Mouse (Mus musculus) c-Kit-positive CD71-negative TER-119-negative erythroid progenitor cells, embryonic 14.5 days (primary cell): ENCODE results near the gene Mrpl4.
A peak's percentile ranks its signal among the peaks of the same experiment; 100 is the strongest.

ENCODE experiments used
- DNase-seq: peaks from one replicate; pipeline ENCODE4 v3.0.0-alpha.2; 2013; ENCODE audit warnings: low read depth

Gene Mrpl4

DNA sequence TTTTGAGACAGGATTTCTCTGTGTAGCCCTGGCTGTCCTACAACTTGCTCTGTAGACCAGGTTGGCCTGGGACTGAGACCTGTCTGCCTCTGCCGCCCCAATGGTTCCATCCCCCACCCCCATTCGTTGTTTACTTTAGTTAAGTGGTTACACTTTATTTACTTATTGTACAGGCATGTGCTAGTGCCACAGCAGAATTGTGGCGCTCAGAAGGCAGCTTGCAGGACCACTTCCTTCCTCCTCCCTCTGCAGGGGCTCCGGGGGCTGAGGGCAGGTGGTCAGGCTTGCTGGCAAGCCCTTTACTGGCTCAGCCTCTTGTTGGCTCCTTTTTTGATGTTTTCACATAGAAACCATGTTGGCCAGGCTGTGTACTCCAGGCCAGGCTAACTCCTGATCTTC, 14.6 kb downstream of the Mrpl4 start:
- no peak for DNase-seq

DNA sequence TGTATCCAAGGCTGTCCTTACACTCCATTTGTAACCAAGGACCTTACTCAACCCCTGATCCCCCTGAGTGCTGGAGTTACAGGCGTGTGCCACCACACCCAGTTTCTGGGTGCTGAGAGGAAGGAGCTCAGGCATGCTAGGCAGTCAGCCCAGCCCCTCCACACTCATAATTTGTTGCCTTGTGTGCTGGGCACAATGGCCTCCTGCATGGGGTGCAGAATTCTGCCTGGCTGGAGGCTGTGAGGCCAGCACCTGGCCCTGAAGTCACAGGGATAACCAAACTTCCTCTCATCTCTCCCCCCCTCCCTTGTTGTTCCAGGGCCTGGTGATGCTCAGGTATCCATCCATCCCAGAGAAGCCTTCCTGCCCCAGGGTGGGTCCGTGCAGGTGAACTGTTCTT, 16.1 kb downstream of the Mrpl4 start:
- no peak for DNase-seq

DNA sequence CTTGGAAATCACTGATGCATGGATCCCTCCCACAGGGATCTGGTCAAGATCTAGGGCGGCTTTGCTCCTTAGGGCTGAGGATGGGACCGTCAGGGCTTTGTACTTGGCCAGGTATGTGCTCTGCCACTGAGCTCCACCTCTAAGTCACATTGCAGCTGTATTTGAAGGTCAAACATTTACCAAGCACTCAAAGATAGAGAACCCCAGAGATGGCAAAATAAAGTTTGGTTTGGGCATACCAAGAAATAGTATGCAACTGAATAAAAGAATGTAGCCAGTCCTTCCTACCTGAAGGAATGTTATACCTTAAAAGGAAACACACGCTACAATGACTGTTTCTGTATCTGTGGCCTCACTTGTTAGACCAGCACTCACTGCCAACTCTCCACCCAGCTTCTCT, 18.8 kb downstream of the Mrpl4 start:
- no peak for DNase-seq

DNA sequence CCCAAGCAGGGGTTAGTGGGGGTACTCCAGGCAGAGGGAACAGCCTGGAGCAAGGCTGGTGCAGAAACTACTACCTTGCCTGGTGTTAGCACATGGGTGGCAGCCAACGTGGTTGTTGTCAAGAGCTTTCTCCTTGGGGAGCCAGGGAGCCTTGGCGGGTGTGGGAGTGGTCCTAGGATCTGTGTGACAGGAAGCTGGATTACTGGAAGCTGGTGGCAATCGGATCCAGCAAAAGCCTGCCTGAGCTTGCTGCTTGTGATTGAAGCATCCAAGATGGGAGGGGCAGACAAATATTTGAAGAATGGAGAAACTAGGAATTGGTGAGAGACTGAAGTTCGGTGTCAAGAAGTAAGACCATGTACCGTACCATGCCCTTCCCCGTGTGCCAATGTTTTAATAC, 19.8 kb downstream of the Mrpl4 start:
- DNase-seq, result no peak

DNA sequence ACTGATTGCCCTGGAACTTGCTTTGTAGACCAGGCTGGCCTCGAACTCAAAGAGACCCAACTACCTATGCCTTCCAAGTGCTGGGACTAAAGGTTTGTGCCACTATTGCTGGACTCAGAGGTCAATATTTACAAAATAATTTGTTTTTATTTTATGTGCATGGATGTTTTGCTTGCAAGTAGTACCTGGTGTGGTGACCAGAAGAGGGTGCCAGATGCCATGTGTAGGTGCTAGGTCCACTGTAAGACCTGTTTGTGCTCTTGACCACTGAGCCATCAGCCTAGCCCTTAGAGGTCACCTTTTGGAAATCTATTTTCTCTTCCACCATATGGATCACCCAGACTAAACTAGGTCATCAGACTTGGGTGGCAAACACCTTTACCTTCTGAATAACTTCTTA, 20.2 kb downstream of the Mrpl4 start:
- DNase-seq, result no peak

DNA sequence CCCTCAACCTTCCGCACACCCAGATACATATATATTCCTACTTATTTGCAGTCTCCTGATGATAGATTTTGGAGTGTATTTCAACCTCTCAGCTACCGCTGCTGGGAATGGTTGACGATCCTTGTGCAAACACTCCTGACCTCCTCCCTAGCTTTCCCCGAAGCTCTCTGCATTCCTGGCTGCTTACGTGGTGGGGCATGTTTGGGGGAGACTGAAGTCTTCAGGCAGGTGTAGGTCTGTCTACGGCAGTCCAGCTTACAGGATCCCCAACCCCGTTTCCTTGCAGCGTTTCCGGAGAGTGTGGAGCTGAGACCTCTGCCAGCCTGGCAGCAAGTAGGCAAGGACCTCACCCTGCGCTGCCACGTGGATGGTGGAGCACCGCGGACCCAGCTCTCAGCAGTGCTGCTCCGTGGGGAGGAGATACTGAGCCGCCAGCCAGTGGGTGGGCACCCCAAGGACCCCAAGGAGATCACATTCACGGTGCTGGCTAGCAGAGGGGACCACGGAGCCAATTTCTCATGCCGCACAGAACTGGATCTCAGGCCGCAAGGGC, 22.8 kb downstream of the Mrpl4 start:
- DNase-seq, result no peak

DNA sequence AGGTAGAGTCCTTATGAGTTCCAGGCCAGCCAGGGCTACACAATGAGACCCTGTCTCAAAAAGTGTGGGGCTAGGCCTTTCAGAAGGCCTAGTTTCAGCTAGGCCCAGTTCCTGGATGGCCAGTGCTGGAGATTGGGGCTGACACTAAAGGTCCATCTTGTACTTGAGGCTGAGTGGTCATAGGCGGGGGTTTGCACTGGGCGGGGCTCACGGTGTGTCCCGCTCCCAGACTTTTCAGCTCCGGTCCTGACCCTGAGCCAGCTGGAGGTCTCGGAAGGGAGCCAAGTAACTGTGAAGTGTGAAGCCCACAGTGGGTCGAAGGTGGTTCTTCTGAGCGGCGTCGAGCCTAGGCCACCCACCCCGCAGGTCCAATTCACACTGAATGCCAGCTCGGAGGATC, 24.3 kb downstream of the Mrpl4 start:
- no peak for DNase-seq

DNA sequence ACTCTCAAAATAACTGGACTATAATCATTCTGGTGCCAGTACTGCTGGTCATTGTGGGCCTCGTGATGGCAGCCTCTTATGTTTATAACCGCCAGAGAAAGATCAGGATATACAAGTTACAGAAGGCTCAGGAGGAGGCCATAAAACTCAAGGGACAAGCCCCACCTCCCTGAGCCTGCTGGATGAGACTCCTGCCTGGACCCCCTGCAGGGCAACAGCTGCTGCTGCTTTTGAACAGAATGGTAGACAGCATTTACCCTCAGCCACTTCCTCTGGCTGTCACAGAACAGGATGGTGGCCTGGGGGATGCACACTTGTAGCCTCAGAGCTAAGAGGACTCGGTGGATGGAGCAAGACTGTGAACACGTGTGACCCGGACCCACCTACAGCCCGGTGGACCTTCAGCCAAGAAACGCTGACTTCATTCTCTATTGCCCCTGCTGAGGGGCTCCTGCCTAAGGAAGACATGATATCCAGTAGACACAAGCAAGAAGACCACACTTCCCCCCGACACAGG, 25.3 kb downstream of the Mrpl4 start:
- DNase-seq, result no peak

DNA sequence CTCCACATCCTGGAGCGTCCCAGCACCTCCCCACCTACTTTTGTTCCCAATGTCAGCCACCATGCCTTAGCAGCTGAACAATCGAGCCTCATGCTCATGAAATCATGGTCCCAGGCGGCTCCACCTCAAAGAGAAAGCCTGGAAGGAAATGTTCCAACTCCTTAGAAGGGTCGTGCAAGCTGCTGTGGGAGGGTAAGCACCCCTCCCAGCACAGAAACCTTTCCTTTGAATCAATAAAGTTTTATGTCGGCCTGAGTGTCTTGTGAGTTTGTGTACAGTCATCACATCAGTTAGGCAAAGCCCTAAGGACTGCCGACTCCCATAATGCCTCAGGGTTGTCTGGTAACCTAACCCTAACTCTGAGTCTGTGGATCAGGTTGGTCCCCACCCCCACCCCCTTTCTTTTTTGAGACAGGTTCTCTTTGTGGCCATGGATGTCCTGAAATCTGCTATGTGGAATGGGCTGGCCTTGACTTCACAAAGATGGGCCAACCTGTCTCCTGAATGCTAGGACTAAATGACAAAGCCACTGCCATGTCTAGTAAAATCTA, 26.1 kb downstream of the Mrpl4 start:
- no peak for DNase-seq

DNA sequence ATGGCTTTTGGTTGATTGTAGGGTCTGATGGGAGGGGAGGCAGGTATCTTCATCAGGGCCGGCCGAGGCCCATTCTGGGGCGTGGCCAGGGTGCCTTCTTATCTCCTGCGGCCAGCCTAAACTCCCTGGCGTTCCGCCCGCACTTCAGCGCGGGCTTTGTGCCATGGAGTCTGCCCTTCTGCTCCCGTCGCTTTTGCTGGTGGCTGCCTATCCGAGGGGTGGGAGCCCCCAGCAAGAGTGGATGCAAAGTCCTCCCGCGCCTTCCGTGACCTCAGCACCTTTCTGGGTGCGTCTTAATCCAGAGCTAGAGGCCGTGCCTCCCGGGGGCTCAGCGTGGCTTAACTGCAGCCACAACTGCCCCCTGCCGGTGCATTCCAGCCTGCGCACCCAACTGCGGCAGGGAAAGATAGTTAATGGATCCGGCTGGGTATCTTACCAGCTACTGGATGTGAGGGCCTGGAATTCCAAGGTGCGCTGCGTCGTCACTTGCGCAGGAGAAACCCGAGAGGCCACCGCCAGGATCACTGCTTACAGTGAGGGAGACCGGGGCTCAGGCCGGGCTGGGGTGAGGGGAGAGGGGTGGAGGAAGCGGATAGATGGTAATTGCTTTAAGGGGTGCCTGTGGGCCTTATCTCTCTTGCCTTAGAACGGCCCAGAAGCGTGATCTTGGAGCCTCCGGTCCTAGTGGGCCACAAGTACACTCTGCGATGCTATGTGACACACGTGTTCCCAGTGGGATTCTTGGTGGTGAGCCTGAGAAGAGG, 26.9 kb downstream of the Mrpl4 start, which contains the start of gene Icam4:
Gene Icam4, plus strand, starts transcription at position 83 of the 764 bp plus-strand sequence.
- DNase-seq, result peak; percentile 77

DNA sequence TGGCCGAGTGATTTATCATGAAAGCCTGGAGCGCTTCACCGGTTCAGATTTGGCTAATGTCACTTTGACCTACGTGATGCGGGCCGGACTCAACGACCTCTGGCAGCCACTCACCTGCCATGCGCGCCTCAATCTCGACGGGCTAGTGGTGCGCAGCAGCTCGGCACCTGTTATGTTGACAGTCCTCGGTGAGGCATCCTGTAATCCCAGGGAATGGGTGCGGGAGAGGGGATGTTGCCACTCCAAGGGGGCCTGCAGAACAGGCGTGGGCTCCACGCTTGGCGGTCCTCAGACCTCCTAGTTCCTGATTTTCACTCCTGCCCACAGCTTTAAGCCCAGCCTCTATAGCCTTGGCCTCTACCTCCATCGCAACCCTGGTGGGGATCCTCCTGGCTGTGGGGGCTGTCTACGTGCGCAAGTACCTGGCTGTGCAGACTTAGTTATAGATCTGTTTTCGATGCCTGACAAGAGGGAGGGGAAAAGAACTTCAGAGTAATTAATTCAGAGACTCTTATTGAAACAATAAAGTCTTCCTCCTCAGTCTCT, 27.6 kb downstream of the Mrpl4 start:
- no peak for DNase-seq

DNA sequence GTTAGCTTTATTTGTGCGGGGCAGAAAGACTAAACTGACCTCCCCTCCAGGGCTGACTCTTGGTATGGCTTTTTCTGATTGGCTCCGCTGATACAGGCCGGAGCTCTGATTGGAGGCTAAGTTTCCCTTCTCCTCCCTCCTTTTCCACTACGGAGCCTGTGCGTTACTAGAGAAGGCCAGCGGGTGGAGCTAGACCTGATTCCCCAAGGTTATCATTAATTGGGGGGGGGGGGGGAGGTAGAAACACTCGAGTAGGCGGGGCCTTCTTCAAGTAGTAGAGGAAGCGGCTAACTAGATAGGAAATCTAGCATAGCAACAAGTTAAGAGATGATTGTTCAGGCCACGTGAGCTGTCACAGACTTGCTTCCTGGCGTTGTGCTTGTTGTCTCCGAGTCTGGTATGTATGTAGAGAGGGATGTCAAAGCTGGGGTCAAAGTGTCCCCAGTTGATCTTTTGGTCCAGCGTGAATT, 28.3 kb downstream of the Mrpl4 start:
- DNase-seq, result peak; percentile 94

DNA sequence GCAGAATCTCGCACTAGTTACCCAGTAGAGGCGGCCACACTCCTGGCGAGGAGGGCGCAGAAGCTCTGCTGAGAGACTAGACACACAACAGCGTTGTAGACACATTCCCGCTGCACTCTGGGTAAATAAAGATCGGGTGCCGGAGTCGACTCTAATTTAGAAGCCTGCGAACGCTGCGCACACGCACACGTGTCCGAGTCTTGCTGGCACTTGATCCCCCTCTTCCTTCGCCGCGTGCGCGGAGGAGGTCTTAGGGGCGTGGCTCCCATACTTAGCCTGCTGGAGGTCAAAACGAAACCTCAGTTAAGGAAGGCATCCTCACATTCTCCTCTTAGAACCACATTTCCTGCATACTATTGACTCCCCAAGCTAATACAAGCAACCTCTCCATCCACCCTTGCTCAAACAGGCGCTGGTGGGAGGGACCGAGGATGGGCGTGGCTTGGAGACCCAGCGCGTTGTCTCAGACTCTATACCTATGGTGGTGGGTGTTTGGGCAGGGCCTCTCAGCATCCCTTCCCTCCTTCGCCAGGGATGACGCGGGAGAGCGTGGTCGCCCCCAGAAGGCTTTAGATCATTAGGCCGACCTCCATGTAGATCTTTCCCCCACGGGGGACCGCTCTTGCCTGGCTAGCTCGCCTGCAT, 28.8 kb downstream of the Mrpl4 start:
- no peak for DNase-seq

DNA sequence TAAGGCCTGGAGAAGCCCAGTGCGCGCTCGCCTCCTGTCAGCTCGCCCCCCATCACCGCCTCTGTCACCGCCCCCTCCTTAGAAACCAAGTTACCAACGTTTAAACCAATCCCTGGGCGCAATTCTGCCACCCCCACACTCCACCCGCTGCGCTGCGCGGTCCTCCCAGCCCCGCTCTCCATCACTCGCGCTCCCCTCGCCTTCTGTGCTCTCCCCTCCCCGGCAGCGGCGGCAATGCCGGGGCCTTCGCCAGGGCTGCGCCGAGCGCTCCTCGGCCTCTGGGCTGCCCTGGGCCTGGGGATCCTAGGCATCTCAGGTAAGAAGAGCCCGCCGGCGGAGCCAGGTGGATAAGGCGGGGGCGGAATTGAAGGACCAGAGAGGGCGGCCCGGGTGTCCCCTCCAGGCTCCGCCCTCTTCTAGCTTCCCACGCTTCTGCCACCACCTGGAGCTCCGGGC, 29.4 kb downstream of the Mrpl4 start, which contains the start of gene Icam5:
Gene Icam5, plus strand, starts transcription at position 178 of the 456 bp plus-strand sequence.
- no peak for DNase-seq

DNA sequence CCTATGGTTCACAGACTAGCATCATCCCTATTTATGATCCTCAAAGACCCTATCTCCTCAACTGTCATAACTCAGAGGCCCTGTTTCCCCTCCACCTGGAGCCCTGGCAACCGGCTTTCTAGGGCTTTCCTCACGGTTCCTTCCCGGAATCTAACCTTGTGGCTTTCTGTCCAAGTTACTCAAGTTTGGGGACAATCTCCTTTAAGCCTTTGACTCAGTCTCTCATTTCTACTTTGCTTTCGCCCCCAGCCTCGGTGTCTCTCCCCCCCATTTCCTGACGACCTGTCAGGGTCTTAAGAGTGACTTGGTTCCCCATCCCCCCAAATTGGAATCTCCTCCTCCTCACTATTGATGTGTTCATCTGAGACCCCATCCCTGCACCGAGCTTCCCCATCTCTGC, 30.0 kb downstream of the Mrpl4 start:
- no peak for DNase-seq

DNA sequence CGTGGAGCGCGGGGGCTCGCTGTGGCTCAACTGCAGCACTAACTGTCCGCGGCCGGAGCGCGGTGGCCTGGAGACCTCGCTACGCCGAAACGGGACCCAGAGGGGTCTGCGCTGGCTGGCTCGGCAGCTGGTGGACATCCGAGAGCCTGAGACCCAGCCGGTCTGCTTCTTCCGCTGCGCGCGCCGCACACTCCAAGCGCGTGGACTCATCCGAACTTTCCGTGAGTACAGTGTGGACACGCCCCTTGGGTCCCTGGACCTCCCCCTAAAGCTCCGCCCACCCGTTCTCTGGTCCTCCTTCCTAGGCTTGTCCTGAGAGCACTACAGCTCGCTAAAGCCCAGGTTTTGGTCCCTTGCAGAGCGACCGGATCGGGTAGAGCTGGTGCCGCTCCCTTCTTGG, 30.6 kb downstream of the Mrpl4 start:
- DNase-seq, result peak; percentile 84

DNA sequence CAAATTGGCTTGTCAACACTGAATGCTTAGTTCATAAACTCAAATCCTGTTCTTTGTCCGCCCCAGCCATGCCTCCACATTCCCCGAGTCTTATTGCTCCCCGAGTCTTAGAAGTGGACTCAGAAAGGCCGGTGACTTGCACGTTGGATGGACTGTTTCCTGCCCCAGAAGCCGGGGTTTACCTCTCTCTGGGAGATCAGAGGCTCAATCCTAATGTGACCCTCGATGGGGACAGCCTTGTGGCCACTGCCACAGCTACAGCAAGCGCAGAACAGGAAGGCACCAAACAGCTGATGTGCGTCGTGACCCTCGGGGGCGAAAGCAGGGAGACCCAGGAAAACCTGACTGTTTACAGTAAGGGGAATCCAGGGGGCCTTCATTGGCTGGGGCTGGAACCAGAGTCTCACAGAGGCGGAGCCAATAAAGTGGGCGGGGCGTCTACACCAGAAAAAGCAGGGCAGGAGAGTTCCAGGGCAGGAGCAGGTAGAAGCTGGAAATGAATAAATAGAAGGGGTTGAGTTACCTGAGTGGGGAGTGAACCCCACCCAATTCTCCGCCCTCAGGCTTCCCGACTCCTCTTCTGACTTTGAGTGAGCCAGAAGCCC, 32.0 kb downstream of the Mrpl4 start:
- no peak for DNase-seq

DNA sequence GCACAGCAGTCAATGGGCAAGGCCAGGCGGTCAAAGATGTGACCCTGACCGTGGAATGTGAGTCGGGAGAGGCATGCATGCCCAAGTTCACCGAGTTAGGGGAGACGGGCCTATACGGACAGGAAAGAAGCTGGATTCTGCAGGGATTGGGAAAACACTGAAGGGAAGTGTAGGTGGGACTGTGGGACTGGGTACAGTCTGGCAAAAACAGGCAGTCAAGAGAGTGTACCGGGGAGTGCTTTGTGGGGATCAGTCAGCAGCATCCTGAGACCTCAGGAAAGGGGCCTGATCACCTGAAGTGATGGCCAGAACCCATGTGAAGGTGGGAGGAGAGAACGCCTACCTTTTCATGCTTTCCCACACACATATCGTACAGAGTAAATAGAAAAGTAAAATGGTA, 33.0 kb downstream of the Mrpl4 start:
- DNase-seq, result no peak

DNA sequence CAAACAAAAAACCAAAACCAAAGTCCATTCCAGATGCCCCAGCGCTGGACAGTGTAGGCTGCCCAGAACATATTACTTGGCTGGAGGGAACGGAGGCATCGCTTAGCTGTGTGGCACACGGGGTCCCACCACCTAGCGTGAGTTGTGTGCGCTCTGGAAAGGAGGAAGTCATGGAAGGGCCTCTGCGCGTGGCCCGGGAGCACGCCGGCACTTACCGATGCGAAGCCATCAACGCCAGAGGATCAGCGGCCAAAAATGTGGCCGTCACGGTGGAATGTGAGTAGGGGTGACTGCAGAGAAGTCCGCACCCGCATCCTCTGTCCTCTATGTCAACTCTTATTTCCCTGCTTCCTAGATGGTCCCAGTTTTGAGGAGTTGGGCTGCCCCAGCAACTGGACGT, 33.6 kb downstream of the Mrpl4 start:
- DNase-seq, result no peak

DNA sequence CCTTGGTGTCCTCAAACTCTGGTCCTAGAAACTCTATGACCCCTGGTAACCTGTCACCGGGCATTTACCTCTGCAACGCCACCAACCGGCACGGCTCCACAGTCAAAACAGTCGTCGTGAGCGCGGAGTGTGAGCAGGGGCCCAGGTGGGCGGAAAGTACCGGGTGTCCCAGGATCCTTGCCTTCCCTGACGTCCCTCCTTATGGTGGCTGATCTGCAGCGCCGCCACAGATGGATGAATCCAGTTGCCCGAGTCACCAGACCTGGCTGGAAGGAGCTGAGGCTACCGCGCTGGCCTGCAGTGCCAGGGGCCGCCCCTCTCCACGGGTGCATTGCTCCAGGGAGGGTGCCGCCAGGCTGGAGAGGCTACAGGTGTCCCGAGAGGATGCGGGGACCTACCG, 34.1 kb downstream of the Mrpl4 start:
- no peak for DNase-seq

DNA sequence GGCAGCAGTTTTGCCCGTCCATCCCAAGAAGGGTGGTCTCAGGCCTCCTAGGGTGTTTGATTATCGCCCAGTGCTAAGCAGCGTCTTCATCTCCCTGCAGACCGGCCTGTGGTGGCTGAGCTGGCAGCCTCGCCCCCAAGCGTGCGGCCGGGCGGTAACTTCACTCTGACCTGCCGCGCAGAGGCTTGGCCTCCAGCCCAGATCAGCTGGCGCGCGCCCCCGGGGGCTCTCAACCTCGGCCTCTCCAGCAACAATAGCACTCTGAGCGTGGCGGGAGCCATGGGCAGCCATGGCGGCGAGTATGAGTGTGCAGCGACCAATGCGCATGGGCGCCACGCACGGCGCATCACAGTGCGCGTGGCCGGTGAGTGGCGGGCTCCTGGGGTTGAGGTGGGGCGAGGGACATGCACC, 34.9 kb downstream of the Mrpl4 start:
- DNase-seq, result no peak

DNA sequence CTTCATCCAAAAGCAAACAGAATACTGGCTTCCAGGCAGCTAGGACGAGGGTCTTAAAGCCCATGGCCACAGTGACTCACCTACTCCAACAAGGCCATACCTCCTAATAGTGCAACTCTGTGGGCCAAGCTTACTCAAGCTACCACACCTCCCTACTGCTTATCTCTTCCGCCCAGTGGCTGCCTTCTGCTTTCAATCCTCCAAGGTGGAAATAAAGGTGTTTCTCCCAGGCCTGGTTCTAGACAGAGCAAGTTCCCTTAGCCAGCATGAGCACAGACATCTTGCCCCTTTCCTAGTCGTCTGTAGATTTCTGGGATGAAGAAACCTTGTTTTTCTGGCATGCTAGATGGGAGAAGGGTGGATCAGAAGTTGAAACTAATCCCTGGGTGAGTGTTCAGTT, 37.2 kb downstream of the Mrpl4 start:
- DNase-seq, result no peak
